Mouse (Mus musculus) kidney, embryonic 16.5 days (tissue): ENCODE data around the gene Aff3. TPM values are rescaled to one million over a fixed set of nuclear protein-coding genes. Genes with fewer than 3 reads are reported as not detected.
A peak's percentile ranks its signal among the peaks of the same experiment; 100 is the strongest.

Experiments used
- ATAC-seq: fragments of 200-750 bp; cut with Nextera tagmentation; 2 replicates; pipeline ENCODE4 v1.8.0; 2017; ENCODE audit warnings: moderate TSS enrichment; ENCODE audit not compliant: low FRiP score, low TSS enrichment
- H3K27ac ChIP-seq: fragments of 300-500 bp; sonication (generic); 2 replicates; pipeline ENCODE4 v1.5.1; 2014; ENCODE audit warnings: low read length
- H3K27me3 ChIP-seq: fragments of 300-500 bp; sonication (generic); 2 replicates; pipeline ENCODE4 v1.6.1; 2014; ENCODE audit warnings: low read length, control low read depth, mixed read lengths; ENCODE audit not compliant: insufficient read depth
- H3K36me3 ChIP-seq: fragments of 300-500 bp; sonication (generic); 2 replicates; pipeline ENCODE4 v1.6.1; 2014; ENCODE audit warnings: low read length, control low read depth, mixed read lengths; ENCODE audit not compliant: insufficient read depth
- H3K4me1 ChIP-seq: fragments of 300-500 bp; sonication (generic); 2 replicates; pipeline ENCODE4 v1.6.1; 2014; ENCODE audit warnings: low read length, control low read depth, mixed read lengths; ENCODE audit not compliant: insufficient read depth
- H3K4me2 ChIP-seq: fragments of 300-500 bp; sonication (generic); replicated peaks from 2 replicates; pipeline ENCODE4 v1.6.1; 2014; ENCODE audit warnings: low read depth, low read length
- H3K4me3 ChIP-seq: fragments of 300-500 bp; sonication (generic); 2 replicates; pipeline ENCODE4 v1.5.1; 2014; ENCODE audit warnings: mild to moderate bottlenecking, low read length
- H3K9ac ChIP-seq: fragments of 300-500 bp; sonication (generic); replicated peaks from 2 replicates; pipeline ENCODE4 v1.6.1; 2014; ENCODE audit warnings: low read length
- H3K9me3 ChIP-seq: fragments of 300-500 bp; sonication (generic); 2 replicates; pipeline ENCODE4 v1.6.1; 2016; ENCODE audit warnings: low read length, control low read depth
- WGBS: fragments of 180-500 bp; shearing (Covaris S2); extraction: QIAGEN DNeasy Blood & Tissue Kit; methylation state at CpG from one replicate; pipeline ENCODE4 v1.1.7; 2014; 5-methylcytosine and 5-hydroxymethylcytosine counted together
- polyA plus RNA-seq: library from polyadenylated mRNA; unstranded; fragments of >200 nt; fragmentation: Nextera tagmentation; extraction: Ambion mirVana; gene quantifications from 2 replicates; pipeline ENCODE4 v1.2.1, GENCODE M21; 2015

Gene Aff3
- polyA plus RNA-seq, 1 experiment from 2014 or later, result 4.0 TPM

DNA sequence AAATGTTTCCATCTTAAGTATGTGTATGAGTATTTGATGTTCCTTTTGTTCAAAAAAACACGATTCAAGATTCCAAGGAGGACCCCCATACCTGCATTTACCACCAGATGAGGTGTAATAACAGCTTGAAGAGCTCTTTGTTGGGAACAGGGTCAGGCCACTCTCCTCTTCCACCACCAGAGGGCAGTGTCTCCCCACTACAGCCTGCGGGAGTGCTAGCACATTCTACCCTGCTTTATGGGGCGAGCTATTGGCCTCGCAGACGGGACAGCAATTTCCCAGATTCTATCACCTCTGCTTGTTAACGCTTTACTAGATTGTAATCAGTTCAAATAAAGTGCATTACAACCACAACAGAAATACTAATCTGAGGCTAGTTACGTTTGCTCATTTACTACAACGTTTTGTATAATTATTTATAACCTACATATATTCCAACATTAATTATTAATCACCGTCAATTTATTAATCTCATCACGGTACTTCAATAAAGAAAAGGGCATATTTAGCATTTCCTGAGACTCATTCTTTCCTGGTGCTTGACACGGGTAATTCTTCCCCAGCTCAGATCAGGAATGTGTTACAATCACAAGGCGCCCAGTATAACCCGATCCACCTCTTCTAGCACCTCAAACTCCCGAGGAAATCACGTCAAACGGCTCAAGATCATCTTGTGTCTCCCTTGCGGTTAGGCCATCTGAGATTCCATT lies 479.1 kb downstream of the Aff3 start:
- Histone ChIP-seq H3K27ac (no peak overlapping the region), H3K9ac (no peak overlapping the region), H3K4me2 (no peak overlapping the region), H3K4me1 (0 out of 2 replicates have a peak, but pooled peaks cover 5% of the 10 kb centered on the region), H3K9me3 (no peaks in the 10 kb centered on the region), H3K36me3 (peaks cover 15% of the 10 kb centered on the region; the same call in 1 of the 2 replicates), H3K4me3 (no peak overlapping the region), H3K27me3 (no peaks in the 10 kb centered on the region)
- 35% methylated on average over 17 of the region's 17 CpGs for WGBS
- peak; percentile 79; the same call in 1 of the 2 replicates for ATAC-seq

GRCm38 (mm10) chr1:38181020-38181550 lies 483.7 kb downstream of the Aff3 start:
- Histone ChIP-seq H3K27ac (no peak overlapping the region), H3K9ac (no peak overlapping the region), H3K27me3 (no peaks in the 10 kb centered on the region), H3K9me3 (no peaks in the 10 kb centered on the region), H3K4me1 (0 out of 2 replicates have a peak, but pooled peaks cover 4% of the 10 kb centered on the region), H3K4me3 (no peak overlapping the region), H3K4me2 (no peak overlapping the region), H3K36me3 (peaks cover 18% of the 10 kb centered on the region; the same call in 1 of the 2 replicates)
- 75% methylated on average over 15 of the region's 15 CpGs for WGBS
- ATAC-seq, result no peak

DNA sequence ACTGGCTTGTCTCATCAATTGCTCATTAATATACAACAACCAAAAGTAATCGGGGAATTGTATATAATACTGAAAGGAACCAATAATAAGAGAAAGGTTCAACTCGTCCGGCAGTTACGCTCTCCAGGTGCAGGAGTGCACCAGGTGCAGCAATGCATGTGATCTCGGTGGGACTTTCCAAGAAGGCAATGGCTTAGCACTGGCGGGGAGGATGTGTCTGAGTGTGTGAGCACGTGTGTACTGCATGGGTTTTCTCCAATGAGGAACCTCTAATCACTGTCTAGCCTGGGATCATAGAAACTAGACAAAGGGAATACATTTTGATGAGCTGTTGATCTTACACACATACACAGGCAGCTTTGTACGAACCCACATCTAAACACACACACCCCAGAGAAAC lies 485.8 kb downstream of the Aff3 start:
- H3K4me3 ChIP-seq, result no peak overlapping the region
- no peak overlapping the region for H3K9ac ChIP-seq
- no peak overlapping the region for H3K27ac ChIP-seq
- H3K9me3 ChIP-seq, result no peaks in the 10 kb centered on the region
- WGBS, result 95% methylated on average over 8 of the region's 8 CpGs
- no peaks in the 10 kb centered on the region for H3K27me3 ChIP-seq
- ATAC-seq, result no peak
- no peak overlapping the region for H3K4me2 ChIP-seq
- H3K36me3 ChIP-seq, result peaks cover 15% of the 10 kb centered on the region; the same call in 1 of the 2 replicates
- no peaks in the 10 kb centered on the region for H3K4me1 ChIP-seq

DNA sequence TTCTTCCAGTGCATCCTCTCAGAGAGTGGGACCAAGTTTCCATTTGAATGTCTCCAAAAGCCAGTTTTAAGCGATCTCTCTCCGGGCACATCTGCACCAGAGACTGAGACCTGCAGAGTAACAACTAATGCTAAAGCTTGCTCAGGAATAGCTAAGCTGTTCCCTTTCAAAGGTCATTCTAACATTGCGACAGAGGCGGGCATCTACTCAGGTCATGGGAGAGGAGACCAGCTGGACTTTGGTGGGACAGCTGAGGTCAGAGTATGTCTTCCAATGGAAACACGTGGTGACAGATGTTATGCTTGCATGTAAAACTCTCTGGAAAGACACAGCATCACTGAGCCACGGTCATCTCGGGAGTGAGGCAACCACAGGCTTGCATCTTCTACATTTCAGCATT lies 488.7 kb downstream of the Aff3 start:
- Histone ChIP-seq H3K4me3 (no peak overlapping the region), H3K9me3 (no peaks in the 10 kb centered on the region), H3K27me3 (no peaks in the 10 kb centered on the region), H3K4me1 (no peaks in the 10 kb centered on the region), H3K36me3 (peaks cover 13% of the 10 kb centered on the region; the same call in 1 of the 2 replicates), H3K27ac (no peak overlapping the region), H3K4me2 (no peak overlapping the region), H3K9ac (no peak overlapping the region)
- WGBS, result 85% methylated on average over 7 of the region's 7 CpGs
- ATAC-seq, result no peak

- Histone ChIP-seq H3K9ac (no peak overlapping the region), H3K27ac (no peak overlapping the region), H3K4me3 (no peak overlapping the region), H3K9me3 (no peaks in the 10 kb centered on the region), H3K36me3 (no peaks in the 10 kb centered on the region), H3K27me3 (no peaks in the 10 kb centered on the region), H3K4me1 (no peaks in the 10 kb centered on the region), H3K4me2 (no peak overlapping the region)
- 75% methylated on average over 4 of the region's 4 CpGs for WGBS
- ATAC-seq, result no peak
These were observed 492.9 kb downstream of the Aff3 start for GRCm38 (mm10) chr1:38171874-38172273.

DNA sequence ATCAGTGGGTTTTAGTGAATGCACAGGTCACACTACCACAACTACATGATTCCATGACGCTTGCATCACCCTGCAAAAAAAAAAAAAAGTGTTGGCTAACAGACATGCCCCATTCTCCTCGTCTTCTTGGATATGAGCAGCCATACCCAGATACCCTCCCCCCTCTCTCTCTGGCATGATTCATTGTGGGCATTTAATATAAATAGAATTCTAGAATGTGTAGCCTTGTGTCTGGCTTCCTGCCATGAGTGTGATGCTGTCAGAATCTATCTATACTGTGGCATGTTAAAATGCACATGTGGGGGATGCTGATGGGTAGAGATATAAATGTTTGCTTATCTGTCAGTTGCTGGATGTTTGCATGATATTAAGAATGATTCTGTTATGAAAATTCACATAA lies 499.1 kb downstream of the Aff3 start:
- no peak overlapping the region for H3K27ac ChIP-seq
- no peaks in the 10 kb centered on the region for H3K36me3 ChIP-seq
- H3K9ac ChIP-seq, result no peak overlapping the region
- H3K4me1 ChIP-seq, result no peaks in the 10 kb centered on the region
- no peak overlapping the region for H3K4me2 ChIP-seq
- no peaks in the 10 kb centered on the region for H3K27me3 ChIP-seq
- 61% methylated on average over 2 of the region's 2 CpGs for WGBS
- no peak overlapping the region for H3K4me3 ChIP-seq
- no peak for ATAC-seq
- no peaks in the 10 kb centered on the region for H3K9me3 ChIP-seq

DNA sequence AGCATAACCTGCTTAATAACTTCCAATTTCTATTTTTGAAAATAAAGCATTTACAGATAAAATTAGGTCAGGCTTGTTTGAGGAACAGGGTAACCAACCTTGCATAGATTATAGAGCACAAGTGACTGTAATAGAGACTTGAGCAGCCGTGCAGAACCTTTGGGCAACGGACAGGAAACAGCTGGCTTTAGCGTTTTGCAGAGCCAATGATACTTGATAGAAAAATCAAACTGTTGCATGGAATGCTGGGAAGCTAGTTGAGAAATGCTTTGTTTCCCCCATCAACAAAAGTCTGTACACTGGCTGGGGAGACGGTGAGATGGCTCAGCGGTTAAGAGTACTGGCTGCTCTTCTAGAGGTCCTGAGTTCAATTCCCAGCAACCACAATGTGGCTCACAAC lies 514.7 kb downstream of the Aff3 start:
- WGBS, result 56% methylated on average over 5 of the region's 5 CpGs
- H3K4me2 ChIP-seq, result no peak overlapping the region
- H3K27ac ChIP-seq, result no peak overlapping the region
- no peak for ATAC-seq
- H3K9ac ChIP-seq, result no peak overlapping the region
- no peaks in the 10 kb centered on the region for H3K9me3 ChIP-seq
- no peaks in the 10 kb centered on the region for H3K27me3 ChIP-seq
- no peaks in the 10 kb centered on the region for H3K4me1 ChIP-seq
- H3K36me3 ChIP-seq, result no peaks in the 10 kb centered on the region
- H3K4me3 ChIP-seq, result no peak overlapping the region

GRCm38 (mm10) chr1:38146008-38146407 lies 518.7 kb downstream of the Aff3 start:
- no peak overlapping the region for H3K4me2 ChIP-seq
- no peak overlapping the region for H3K9ac ChIP-seq
- H3K4me3 ChIP-seq, result no peak overlapping the region
- ATAC-seq, result no peak
- no peaks in the 10 kb centered on the region for H3K4me1 ChIP-seq
- no peaks in the 10 kb centered on the region for H3K27me3 ChIP-seq
- 93% methylated on average over 4 of the region's 4 CpGs for WGBS
- H3K27ac ChIP-seq, result no peak overlapping the region
- no peaks in the 10 kb centered on the region for H3K9me3 ChIP-seq
- no peaks in the 10 kb centered on the region for H3K36me3 ChIP-seq

DNA sequence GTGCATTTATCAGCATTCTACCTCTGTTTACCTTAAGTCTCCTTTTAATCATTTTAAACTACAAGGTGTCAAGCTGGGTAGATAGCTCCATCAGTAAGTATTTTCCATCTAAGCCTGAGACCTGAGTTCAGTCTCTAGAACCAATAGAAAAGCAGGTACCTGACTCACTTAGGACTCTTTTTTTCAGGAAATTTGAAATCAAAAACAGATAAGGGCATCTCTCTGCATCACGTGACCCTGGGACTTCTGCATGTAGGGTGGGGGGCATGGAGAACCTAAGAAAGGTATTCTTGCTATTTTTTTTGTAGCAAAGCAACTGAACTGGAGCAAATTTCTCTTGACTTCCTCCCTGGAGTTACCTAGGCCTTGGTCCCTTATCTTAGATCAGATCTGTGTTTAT lies 523.4 kb downstream of the Aff3 start:
- no peak overlapping the region for H3K4me3 ChIP-seq
- H3K27me3 ChIP-seq, result no peaks in the 10 kb centered on the region
- no peaks in the 10 kb centered on the region for H3K4me1 ChIP-seq
- no peak overlapping the region for H3K4me2 ChIP-seq
- no peak overlapping the region for H3K27ac ChIP-seq
- no peaks in the 10 kb centered on the region for H3K9me3 ChIP-seq
- no peaks in the 10 kb centered on the region for H3K36me3 ChIP-seq
- no peak overlapping the region for H3K9ac ChIP-seq
- no peak for ATAC-seq
- WGBS, result 71% methylated on average over 1 of the region's 1 CpGs

- Histone ChIP-seq H3K27me3 (no peaks in the 10 kb centered on the region), H3K4me2 (no peak overlapping the region), H3K27ac (no peak overlapping the region), H3K36me3 (no peaks in the 10 kb centered on the region), H3K4me3 (no peak overlapping the region), H3K4me1 (no peaks in the 10 kb centered on the region), H3K9me3 (no peaks in the 10 kb centered on the region), H3K9ac (no peak overlapping the region)
- WGBS, result 88% methylated on average over 2 of the region's 2 CpGs
- no peak for ATAC-seq
These were observed 523.8 kb downstream of the Aff3 start for GRCm38 (mm10) chr1:38140911-38141310.
